Mouse (Mus musculus) right cerebral cortex, adult 2 months (tissue): ENCODE measurements at regions not wholly inside any gene's neighbourhood (a gene's known extent, or its start where the extent isn't known, plus 50 kb on each side); places are given as distances from the start of the nearest gene placed in this dataset.
"Not testable (repeated sequence)": the region's sequence is repeated elsewhere in the genome, so short reads cannot be mapped to it uniquely, and the experiment has no call there.

Experiments
- DNase-seq, 2 experiments: peaks; one replicate each; pipeline ENCODE4 v3.0.0; 2021 to 2022; ENCODE audit warnings: low spot score in 2 of 2

GRCm38 (mm10) chr1:98665584-98665983 is 244.7 kb downstream of the Slco6d1 start:
- no peak for DNase-seq

GRCm38 (mm10) chr1:98667426-98667825 is 246.5 kb downstream of the Slco6d1 start:
- not testable (repeated sequence) for DNase-seq

GRCm38 (mm10) chr1:98667887-98668286 is 247.0 kb downstream of the Slco6d1 start:
- no peak for DNase-seq

- DNase-seq, result no peak
These were observed 247.7 kb downstream of the Slco6d1 start for GRCm38 (mm10) chr1:98668595-98668994.

GRCm38 (mm10) chr1:98678686-98679085 is 257.8 kb downstream of the Slco6d1 start:
- DNase-seq, result no peak

GRCm38 (mm10) chr1:98713809-98714208 is 292.9 kb downstream of the Slco6d1 start:
- no peak for DNase-seq

GRCm38 (mm10) chr1:98714307-98714706 is 293.4 kb downstream of the Slco6d1 start:
- DNase-seq, result no peak

- DNase-seq, result no peak
These were observed 299.7 kb downstream of the Slco6d1 start for GRCm38 (mm10) chr1:98720595-98720994.

- DNase-seq, result no peak
These were observed 306.6 kb downstream of the Slco6d1 start for GRCm38 (mm10) chr1:98727354-98728015.

GRCm38 (mm10) chr1:98748886-98749285 is 328.0 kb downstream of the Slco6d1 start:
- peak; percentile 57 for DNase-seq

- DNase-seq, result no peak
These were observed 367.6 kb downstream of the Slco6d1 start for GRCm38 (mm10) chr1:98788528-98788927.

- no peak for DNase-seq
These were observed 372.4 kb downstream of the Slco6d1 start for GRCm38 (mm10) chr1:98793320-98793719.

- no peak for DNase-seq
These were observed 391.6 kb downstream of the Slco6d1 start for GRCm38 (mm10) chr1:98812543-98812942.

- no peak for DNase-seq
These were observed 393.1 kb downstream of the Slco6d1 start for GRCm38 (mm10) chr1:98813990-98814389.

- no peak for DNase-seq
These were observed 397.2 kb downstream of the Slco6d1 start for GRCm38 (mm10) chr1:98818076-98818475.

- DNase-seq, result no peak
These were observed 439.3 kb downstream of the Slco6d1 start for GRCm38 (mm10) chr1:98860236-98860635.

GRCm38 (mm10) chr1:98906260-98906659 is 485.3 kb downstream of the Slco6d1 start:
- DNase-seq, result no peak

GRCm38 (mm10) chr1:98923043-98923442 is 502.1 kb downstream of the Slco6d1 start:
- no peak for DNase-seq

- peak; percentile 39 for DNase-seq
These were observed 504.0 kb downstream of the Slco6d1 start for GRCm38 (mm10) chr1:98924933-98925332.

- DNase-seq, result no peak
These were observed 510.0 kb downstream of the Slco6d1 start for GRCm38 (mm10) chr1:98930926-98931325.

- DNase-seq, result no peak
These were observed 511.3 kb downstream of the Slco6d1 start for GRCm38 (mm10) chr1:98932239-98932638.

- DNase-seq, result no peak
These were observed 556.8 kb downstream of the Slco6d1 start for GRCm38 (mm10) chr1:98977686-98978085.
